Mouse (Mus musculus) adipocyte (in vitro differentiated cells): Measurements from ENCODE around the gene Kcnk13.

ENCODE experiments used
- DNase-seq: peaks from one replicate; pipeline ENCODE4 v3.0.0-alpha.2; 2016; ENCODE audit warnings: low spot score

Gene Kcnk13

GRCm38 (mm10) chr12:100089265-100089664 is 125.0 kb downstream of the Kcnk13 start:
- DNase-seq: no peak

- DNase-seq: no peak
Observed at GRCm38 (mm10) chr12:100090750-100091149, 126.5 kb downstream of the Kcnk13 start.

- DNase-seq: no peak
Observed at GRCm38 (mm10) chr12:100093046-100093445, 128.7 kb downstream of the Kcnk13 start.

GRCm38 (mm10) chr12:100099971-100100706 is 135.8 kb downstream of the Kcnk13 start:
- no peak for DNase-seq

GRCm38 (mm10) chr12:100100707-100101030 is 136.4 kb downstream of the Kcnk13 start:
- no peak for DNase-seq

- DNase-seq: no peak
Observed at GRCm38 (mm10) chr12:100101651-100102050, 137.4 kb downstream of the Kcnk13 start.

- DNase-seq: no peak
Observed at GRCm38 (mm10) chr12:100104530-100104929, 140.2 kb downstream of the Kcnk13 start.

GRCm38 (mm10) chr12:100106275-100106895 is 142.1 kb downstream of the Kcnk13 start:
- peak; percentile 80 for DNase-seq

- no peak for DNase-seq
Observed at GRCm38 (mm10) chr12:100107436-100107835, 143.1 kb downstream of the Kcnk13 start.

- DNase-seq: peak; percentile 90
Observed at GRCm38 (mm10) chr12:100109986-100110696, 145.8 kb downstream of the Kcnk13 start, which contains the start of gene Psmc1. Gene Psmc1 (plus strand): TSS chr12:100110154.
